Mouse (Mus musculus) ES-E14 (cell line): ENCODE data around the gene Cyfip2.

ENCODE experiments used
- CHD2 ChIP-seq: IDR thresholded peaks from 2 replicates; pipeline ENCODE4 v1.6.1; 2014; ENCODE audit warnings: mild to moderate bottlenecking, low read depth, low read length, inconsistent platforms
- HCFC1 ChIP-seq: IDR thresholded peaks from 2 replicates; pipeline ENCODE4 v1.6.1; 2012; ENCODE audit warnings: low read length, inconsistent platforms, borderline replicate concordance; ENCODE audit not compliant: insufficient read depth
- ZC3H11A ChIP-seq: IDR thresholded peaks from 2 replicates; pipeline ENCODE4 v1.6.1; 2012; ENCODE audit warnings: low read depth, mild to moderate bottlenecking, inconsistent platforms, low read length, borderline replicate concordance

DNA sequence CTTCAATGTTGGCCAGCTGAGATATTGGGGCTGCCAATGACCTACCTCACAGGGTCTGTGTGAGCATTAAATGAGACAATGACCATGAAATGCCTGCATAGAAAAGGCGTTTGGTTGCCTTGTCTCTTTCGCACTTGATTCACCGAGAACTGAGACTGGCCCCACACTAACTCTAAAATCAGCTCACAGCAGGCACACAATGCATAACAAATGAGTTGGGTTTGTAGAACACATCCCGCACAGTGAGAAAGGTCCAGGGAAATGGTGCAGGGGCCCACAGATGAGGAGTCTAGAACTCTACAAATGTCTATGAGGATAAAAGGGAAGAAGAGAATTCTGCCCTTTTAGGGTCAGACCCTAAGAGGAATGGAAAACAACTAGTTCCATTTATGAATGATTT is 23.6 kb downstream of the Cyfip2 start:
- TF ChIP-seq ZC3H11A (no peak), HCFC1 (no peak), CHD2 (no peak)
